Mouse (Mus musculus) midbrain, embryonic 15.5 days (tissue): ENCODE measurements at regions not wholly inside any gene's neighbourhood (a gene's known extent, or its start where the extent isn't known, plus 50 kb on each side); places are given as distances from the start of the nearest gene placed in this dataset.

Source experiments
- ATAC-seq: fragments of 200-750 bp; cut with Nextera tagmentation; replicated peaks from 2 replicates; pipeline ENCODE4 v1.8.0; 2017; ENCODE audit warnings: moderate TSS enrichment
- H3K27ac ChIP-seq: fragments of 300-500 bp; sonication (generic); 2 replicates; pipeline ENCODE4 v1.5.1; 2015; ENCODE audit warnings: mild to moderate bottlenecking, inconsistent platforms
- H3K27me3 ChIP-seq: fragments of 300-500 bp; sonication (generic); replicated peaks from 2 replicates; pipeline ENCODE4 v1.6.1; 2015; ENCODE audit warnings: inconsistent platforms
- H3K36me3 ChIP-seq: fragments of 300-500 bp; sonication (generic); replicated peaks from 2 replicates; pipeline ENCODE4 v1.6.1; 2015; ENCODE audit warnings: inconsistent platforms
- H3K4me1 ChIP-seq: fragments of 300-500 bp; sonication (generic); 2 replicates; pipeline ENCODE4 v1.6.1; 2015; ENCODE audit warnings: inconsistent platforms
- H3K4me2 ChIP-seq: fragments of 300-500 bp; sonication (generic); 2 replicates; pipeline ENCODE4 v1.6.1; 2015; ENCODE audit warnings: inconsistent platforms, mild to moderate bottlenecking, moderate library complexity
- H3K4me3 ChIP-seq: fragments of 300-500 bp; sonication (generic); 2 replicates; pipeline ENCODE4 v1.5.1; 2015; ENCODE audit warnings: mild to moderate bottlenecking, inconsistent platforms
- H3K9ac ChIP-seq: fragments of 300-500 bp; sonication (generic); 2 replicates; pipeline ENCODE4 v1.6.1; 2015; ENCODE audit warnings: mild to moderate bottlenecking, inconsistent platforms
- H3K9me3 ChIP-seq: fragments of 300-500 bp; sonication (generic); 2 replicates; pipeline ENCODE4 v1.6.1; 2016; ENCODE audit warnings: inconsistent platforms
- WGBS: fragments of 180-500 bp; shearing (Covaris S2); methylation state at CpG from one replicate; pipeline ENCODE4 v1.1.7; 2015; ENCODE audit warnings: mixed read lengths; 5-methylcytosine and 5-hydroxymethylcytosine counted together

DNA sequence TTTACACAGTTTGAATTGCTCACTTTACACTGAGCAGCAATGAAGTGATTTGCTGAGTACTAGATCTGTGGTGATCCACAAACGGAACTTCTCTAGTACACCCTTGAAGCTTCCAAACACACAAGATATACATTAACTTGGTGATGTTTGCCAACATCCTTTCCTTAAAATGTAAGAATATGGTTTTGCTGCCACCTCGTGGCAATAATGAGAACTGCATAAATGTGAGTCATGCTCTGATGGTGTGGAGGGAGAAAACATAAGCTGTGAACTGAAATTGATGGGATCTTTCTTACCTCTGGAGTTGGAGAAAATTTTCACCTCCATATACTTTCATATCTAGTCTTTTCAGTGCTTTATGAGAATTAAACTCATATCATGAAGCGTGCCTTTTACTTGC is 51.6 kb downstream of the Bex3 start:
- Histone ChIP-seq H3K9ac (no peak overlapping the region), H3K9me3 (no peaks in the 10 kb centered on the region), H3K27me3 (no peaks in the 10 kb centered on the region), H3K4me2 (no peak overlapping the region), H3K27ac (no peak overlapping the region), H3K36me3 (no peaks in the 10 kb centered on the region), H3K4me1 (no peaks in the 10 kb centered on the region), H3K4me3 (no peak overlapping the region)
- 14% methylated on average over 3 of the region's 3 CpGs for whole genome bisulfite sequencing
- no peak for ATAC-seq

DNA sequence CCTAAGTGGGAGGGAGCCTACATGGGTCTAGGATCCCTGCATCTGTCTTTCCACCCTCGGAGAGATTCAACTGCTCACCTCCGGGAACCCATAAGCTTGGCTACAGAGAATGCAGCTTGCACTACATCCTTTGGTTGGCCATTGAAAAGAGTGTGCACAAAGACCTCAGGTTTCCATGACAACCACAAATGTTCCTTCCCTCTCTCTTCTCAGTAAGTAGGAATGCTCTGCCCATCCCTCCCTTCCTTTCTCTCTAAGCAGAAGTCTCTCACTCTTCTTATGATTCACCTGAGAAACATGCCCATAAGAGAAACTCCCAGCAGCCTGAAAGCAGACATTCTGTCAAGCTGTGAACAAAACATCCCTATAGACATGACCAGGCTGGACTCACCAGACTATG is 95.8 kb downstream of the Bex3 start:
- WGBS = 52% methylated on average over 2 of the region's 2 CpGs
- no peak overlapping the region for H3K4me2 ChIP-seq
- H3K36me3 ChIP-seq = no peaks in the 10 kb centered on the region
- H3K27me3 ChIP-seq = no peaks in the 10 kb centered on the region
- H3K4me1 ChIP-seq = no peaks in the 10 kb centered on the region
- H3K4me3 ChIP-seq = no peak overlapping the region
- H3K27ac ChIP-seq = no peak overlapping the region
- ATAC-seq = peak; percentile 62
- no peak overlapping the region for H3K9ac ChIP-seq
- no peaks in the 10 kb centered on the region for H3K9me3 ChIP-seq
